Mouse (Mus musculus): Measurements from ENCODE around the gene Slc6a5.

The Slc6a5 gene

GRCm38 (mm10) chr7:49909850-49910249, at the start of gene Slc6a5:
Gene Slc6a5 (plus strand): TSS chr7:49910146.
- DNase-seq (ENCODE audit: extremely low read depth, insufficient read length, low spot score), result no peak

- no peak for DNase-seq (ENCODE audit: extremely low read depth, insufficient read length, low spot score)
Observed at GRCm38 (mm10) chr7:49861196-49861595, 48.8 kb upstream of the Slc6a5 start.

GRCm38 (mm10) chr7:49863753-49864152, 46.2 kb upstream of the Slc6a5 start:
- no peak for DNase-seq (ENCODE audit: extremely low read depth, insufficient read length, low spot score)

- no peak for DNase-seq (ENCODE audit: extremely low read depth, insufficient read length, low spot score)
Observed at GRCm38 (mm10) chr7:49869656-49870055, 40.3 kb upstream of the Slc6a5 start.

GRCm38 (mm10) chr7:49870276-49870675, 39.7 kb upstream of the Slc6a5 start:
- DNase-seq (ENCODE audit: extremely low read depth, insufficient read length, low spot score), result no peak

GRCm38 (mm10) chr7:49877307-49877706, 32.6 kb upstream of the Slc6a5 start:
- no peak for DNase-seq (ENCODE audit: extremely low read depth, insufficient read length, low spot score)

GRCm38 (mm10) chr7:49879051-49879450, 30.9 kb upstream of the Slc6a5 start:
- no peak for DNase-seq (ENCODE audit: extremely low read depth, insufficient read length, low spot score)

GRCm38 (mm10) chr7:49879998-49880707, 29.8 kb upstream of the Slc6a5 start:
- no peak for DNase-seq (ENCODE audit: extremely low read depth, insufficient read length, low spot score)

GRCm38 (mm10) chr7:49882288-49882687, 27.7 kb upstream of the Slc6a5 start:
- peak; percentile 52 for DNase-seq (ENCODE audit: extremely low read depth, insufficient read length, low spot score)

GRCm38 (mm10) chr7:49882694-49883389, 27.1 kb upstream of the Slc6a5 start:
- DNase-seq (ENCODE audit: extremely low read depth, insufficient read length, low spot score), result no peak

GRCm38 (mm10) chr7:49887776-49888390, 22.1 kb upstream of the Slc6a5 start:
- peak; percentile 75 for DNase-seq (ENCODE audit: extremely low read depth, insufficient read length, low spot score)

GRCm38 (mm10) chr7:49894786-49895185, 15.2 kb upstream of the Slc6a5 start:
- no peak for DNase-seq (ENCODE audit: extremely low read depth, insufficient read length, low spot score)

GRCm38 (mm10) chr7:49895296-49895695, 14.7 kb upstream of the Slc6a5 start:
- DNase-seq (ENCODE audit: extremely low read depth, insufficient read length, low spot score), result no peak

GRCm38 (mm10) chr7:49902003-49902552, 7.9 kb upstream of the Slc6a5 start:
- DNase-seq (ENCODE audit: extremely low read depth, insufficient read length, low spot score), result no peak

GRCm38 (mm10) chr7:49907191-49908171, 2.5 kb upstream of the Slc6a5 start:
- no peak for DNase-seq (ENCODE audit: extremely low read depth, insufficient read length, low spot score)

GRCm38 (mm10) chr7:49908181-49908855, 1.6 kb upstream of the Slc6a5 start:
- DNase-seq (ENCODE audit: extremely low read depth, insufficient read length, low spot score), result no peak

GRCm38 (mm10) chr7:49908990-49909411, 945 bp upstream of the Slc6a5 start:
- no peak for DNase-seq (ENCODE audit: extremely low read depth, insufficient read length, low spot score)

- no peak for DNase-seq (ENCODE audit: extremely low read depth, insufficient read length, low spot score)
Observed at GRCm38 (mm10) chr7:49910361-49910760, 415 bp downstream of the Slc6a5 start.

GRCm38 (mm10) chr7:49911147-49911946, 1.4 kb downstream of the Slc6a5 start:
- DNase-seq (ENCODE audit: extremely low read depth, insufficient read length, low spot score), result no peak

All from 3134 (cell line).